Mouse (Mus musculus): ENCODE measurements around the gene Olfr322. TPM values are rescaled to one million over a fixed set of nuclear protein-coding genes. Genes with fewer than 3 reads are reported as not detected.

Gene Olfr322
- polyA plus RNA-seq, 1 experiment from 2014 or later: 0.09 TPM

- 69% methylated on average over 5 of the region's 5 CpGs for WGBS
- Histone ChIP-seq H3K9ac (ENCODE audit: low read depth, low read length) (no peak within 1 kb of the TSS), H3K4me1 (replicated peaks; ENCODE audit: insufficient read depth, low read length) (no peaks in the 10 kb centered on the region), H3K4me3 (replicated peaks; ENCODE audit: low read depth, low read length) (no peak within 1 kb of the TSS), H3K36me3 (ENCODE audit: insufficient read depth, low read length) (no peaks in the 10 kb centered on the region), H3K27ac (no peak within 1 kb of the TSS), H3K9me3 (replicated peaks; ENCODE audit: low read length) (no peaks in the 10 kb centered on the region), H3K27me3 (ENCODE audit: insufficient read depth, low read length) (no peaks in the 10 kb centered on the region), H3K4me2 (ENCODE audit: low read length) (no peak within 1 kb of the TSS)
- DNase-seq (ENCODE audit: low spot score) (no peak), ATAC-seq (replicated peaks; ENCODE audit: low FRiP score, low read depth) (no peak)
- TF ChIP-seq CTCF (IDR thresholded peaks at IDR 0.05; ENCODE audit: low read depth): no peak
These were observed 28.2 kb upstream of the Olfr322 start, which contains the start of gene Olfr323 for GRCm38 (mm10) chr11:58630401-58630800. TSS of gene Olfr323 (minus strand) at chr11:58630501.

GRCm38 (mm10) chr11:58634878-58635277 lies 23.7 kb upstream of the Olfr322 start:
- H3K9ac ChIP-seq (ENCODE audit: low read depth, low read length): no peak overlapping the region
- no peak for ATAC-seq (replicated peaks; ENCODE audit: low FRiP score, low read depth)
- H3K4me3 ChIP-seq (replicated peaks; ENCODE audit: low read depth, low read length): no peak overlapping the region
- 61% methylated on average over 4 of the region's 4 CpGs for WGBS
- H3K4me1 ChIP-seq (replicated peaks; ENCODE audit: insufficient read depth, low read length): no peaks in the 10 kb centered on the region
- no peak overlapping the region for H3K27ac ChIP-seq
- no peak overlapping the region for H3K4me2 ChIP-seq (ENCODE audit: low read length)
- no peak for DNase-seq (ENCODE audit: low spot score)
- no peaks in the 10 kb centered on the region for H3K9me3 ChIP-seq (replicated peaks; ENCODE audit: low read length)
- no peak for TF ChIP-seq CTCF (IDR thresholded peaks at IDR 0.05; ENCODE audit: low read depth)
- H3K27me3 ChIP-seq (ENCODE audit: insufficient read depth, low read length): no peaks in the 10 kb centered on the region
- no peaks in the 10 kb centered on the region for H3K36me3 ChIP-seq (ENCODE audit: insufficient read depth, low read length)

GRCm38 (mm10) chr11:58636376-58636977 lies 22.1 kb upstream of the Olfr322 start:
- DNase-seq (ENCODE audit: low spot score) (peak; percentile 73), ATAC-seq (replicated peaks; ENCODE audit: low FRiP score, low read depth) (no peak)
- H3K36me3 ChIP-seq (ENCODE audit: insufficient read depth, low read length): no peaks in the 10 kb centered on the region
- H3K9ac ChIP-seq (ENCODE audit: low read depth, low read length): no peak overlapping the region
- no peaks in the 10 kb centered on the region for H3K9me3 ChIP-seq (replicated peaks; ENCODE audit: low read length)
- no peak overlapping the region for H3K27ac ChIP-seq
- H3K4me2 ChIP-seq (ENCODE audit: low read length): no peak overlapping the region
- no peak overlapping the region for H3K4me3 ChIP-seq (replicated peaks; ENCODE audit: low read depth, low read length)
- TF ChIP-seq CTCF (IDR thresholded peaks at IDR 0.05; ENCODE audit: low read depth): peak; percentile 78
- H3K4me1 ChIP-seq (replicated peaks; ENCODE audit: insufficient read depth, low read length): no peaks in the 10 kb centered on the region
- 24% methylated on average over 4 of the region's 4 CpGs for WGBS
- H3K27me3 ChIP-seq (ENCODE audit: insufficient read depth, low read length): 0 out of 2 replicates have a peak, but pooled peaks cover 10% of the 10 kb centered on the region

GRCm38 (mm10) chr11:58638176-58638701 lies 20.3 kb upstream of the Olfr322 start:
- DNase-seq (ENCODE audit: low spot score): no peak
- no peak overlapping the region for H3K4me2 ChIP-seq (ENCODE audit: low read length)

GRCm38 (mm10) chr11:58640272-58640867 lies 18.2 kb upstream of the Olfr322 start, which contains the start of gene Trim58:
TSS of gene Trim58 (plus strand) at chr11:58640465.
- peak within 1 kb of the TSS; percentile 18; the same call in 1 of the 2 replicates for H3K9ac ChIP-seq (ENCODE audit: low read depth, low read length)
- TF ChIP-seq CTCF (IDR thresholded peaks at IDR 0.05; ENCODE audit: low read depth): no peak
- DNase-seq (ENCODE audit: low spot score) (peak; percentile 34), ATAC-seq (replicated peaks; ENCODE audit: low FRiP score, low read depth) (no peak; the same call in 1 of the 2 replicates)
- WGBS: 4% methylated on average over 34 of the region's 34 CpGs
- H3K36me3 ChIP-seq (ENCODE audit: insufficient read depth, low read length): no peaks in the 10 kb centered on the region
- peak within 1 kb of the TSS; percentile 57 for H3K4me2 ChIP-seq (ENCODE audit: low read length)
- peak within 1 kb of the TSS; percentile 20 for H3K4me3 ChIP-seq (replicated peaks; ENCODE audit: low read depth, low read length)
- 0 out of 2 replicates have a peak, but pooled peaks cover 10% of the 10 kb centered on the region for H3K27me3 ChIP-seq (ENCODE audit: insufficient read depth, low read length)
- H3K9me3 ChIP-seq (replicated peaks; ENCODE audit: low read length): no peaks in the 10 kb centered on the region
- H3K27ac ChIP-seq: no peak within 1 kb of the TSS
- no peaks in the 10 kb centered on the region for H3K4me1 ChIP-seq (replicated peaks; ENCODE audit: insufficient read depth, low read length)

More at GRCm38 (mm10) chr11:58638176-58638701, 20.3 kb upstream of the Olfr322 start:
- TF ChIP-seq CTCF (IDR thresholded peaks at IDR 0.05; ENCODE audit: low read depth): no peak
- Histone ChIP-seq H3K4me1 (replicated peaks; ENCODE audit: insufficient read depth, low read length) (no peaks in the 10 kb centered on the region), H3K4me3 (replicated peaks; ENCODE audit: low read depth, low read length) (no peak overlapping the region), H3K27ac (no peak overlapping the region), H3K9ac (ENCODE audit: low read depth, low read length) (no peak overlapping the region), H3K36me3 (ENCODE audit: insufficient read depth, low read length) (no peaks in the 10 kb centered on the region), H3K27me3 (ENCODE audit: insufficient read depth, low read length) (0 out of 2 replicates have a peak, but pooled peaks cover 10% of the 10 kb centered on the region), H3K9me3 (replicated peaks; ENCODE audit: low read length) (no peaks in the 10 kb centered on the region)
- 36% methylated on average over 7 of the region's 7 CpGs for WGBS
- ATAC-seq (replicated peaks; ENCODE audit: low FRiP score, low read depth): no peak

- 0 out of 2 replicates have a peak, but pooled peaks cover 10% of the 10 kb centered on the region for H3K27me3 ChIP-seq (ENCODE audit: insufficient read depth, low read length)
- no peak overlapping the region for H3K9ac ChIP-seq (ENCODE audit: low read depth, low read length)
- WGBS: 26% methylated on average over 14 of the region's 14 CpGs
- 0 out of 2 replicates have a peak overlapping the region, but pooled peaks have one; percentile 20 for H3K4me3 ChIP-seq (replicated peaks; ENCODE audit: low read depth, low read length)
- no peak for TF ChIP-seq CTCF (IDR thresholded peaks at IDR 0.05; ENCODE audit: low read depth)
- H3K4me2 ChIP-seq (ENCODE audit: low read length): peak overlapping the region; percentile 57; the same call in 1 of the 2 replicates
- H3K27ac ChIP-seq: no peak overlapping the region
- ATAC-seq (replicated peaks; ENCODE audit: low FRiP score, low read depth): no peak
- H3K4me1 ChIP-seq (replicated peaks; ENCODE audit: insufficient read depth, low read length): no peaks in the 10 kb centered on the region
- DNase-seq (ENCODE audit: low spot score): no peak
- H3K36me3 ChIP-seq (ENCODE audit: insufficient read depth, low read length): no peaks in the 10 kb centered on the region
- H3K9me3 ChIP-seq (replicated peaks; ENCODE audit: low read length): no peaks in the 10 kb centered on the region
These were observed 17.5 kb upstream of the Olfr322 start for GRCm38 (mm10) chr11:58641057-58641456.

Measured in kidney, postnatal 0 days (tissue).